ENCODE assay signal across 9 mouse cellular contexts in the genomic region with DNA sequence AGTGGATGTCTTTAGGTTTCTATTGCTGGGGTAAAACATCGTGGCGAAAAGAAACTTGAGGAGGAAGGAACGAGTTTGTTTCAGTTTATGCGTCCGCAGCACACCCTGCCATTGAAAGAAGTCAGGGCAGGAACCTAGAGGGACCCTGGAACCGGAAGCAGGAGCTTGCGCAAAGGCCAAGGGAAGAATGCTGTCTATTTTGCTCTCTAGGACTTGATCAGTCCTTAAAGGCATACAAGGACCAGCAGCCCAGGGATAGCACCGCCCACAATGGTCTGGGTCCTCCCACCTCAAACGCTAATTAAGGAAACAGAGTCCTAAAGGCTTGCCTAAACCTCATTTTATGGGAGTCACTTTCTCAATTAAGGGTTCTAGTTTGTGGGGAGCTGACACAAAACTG. TPM values are rescaled to one million over a fixed set of nuclear protein-coding genes. Genes with fewer than 3 reads are reported as not detected.
DNase-seq lines count a peak whose midpoint lies in the region; ATAC-seq lines count a peak whose summit lies in the region.
"Had no signal": no experiment of that assay in that cellular context is flagged by ENCODE, and none has a peak within 500 bp of the region (broad histone marks: within the 10 kb centered on the region; RNA-seq: fewer than 3 reads in every experiment).

No protein-coding gene starts in this region.

- H3K9me3 ChIP-seq in hindbrain, embryonic 15.5 days: no peaks in the 10 kb centered on the region
- H3K9me3 ChIP-seq in hindbrain, embryonic 14.5 days (ENCODE audit: control insufficient read depth, low read length): no peaks in the 10 kb centered on the region
- no peaks in the 10 kb centered on the region for H3K9me3 ChIP-seq in intestine, embryonic 14.5 days (ENCODE audit: control insufficient read depth, low read length)
- H3K9me3 ChIP-seq in liver, embryonic 15.5 days (replicated peaks): no peaks in the 10 kb centered on the region
- H3K9me3 ChIP-seq in stomach, embryonic 15.5 days: no peaks in the 10 kb centered on the region
- no peaks in the 10 kb centered on the region; the same call in 1 of the 2 replicates for H3K9me3 ChIP-seq in forebrain, embryonic 13.5 days (replicated peaks)
- H3K9me3 ChIP-seq: limb, embryonic 15.5 days had no signal

- DNase-seq in hindbrain, embryonic 14.5 days (ENCODE audit: low spot score): no peak
- no peak for DNase-seq in intestine, embryonic 14.5 days (ENCODE audit: low spot score)
- DNase-seq in frontal cortex, adult 2 months (ENCODE audit: extremely low spot score in 1 of 2, low spot score in 1 of 2): no peak
- DNase-seq in ovary, postnatal 10 days (ENCODE audit: low spot score): no peak

- H3K9ac ChIP-seq in hindbrain, embryonic 15.5 days: no peak overlapping the region
- no peak overlapping the region for H3K9ac ChIP-seq in hindbrain, embryonic 14.5 days
- H3K9ac ChIP-seq in intestine, embryonic 14.5 days (ENCODE audit: low read length): no peak overlapping the region
- H3K9ac ChIP-seq in liver, embryonic 15.5 days: no peak overlapping the region
- H3K9ac ChIP-seq in stomach, embryonic 15.5 days: no peak overlapping the region
- no peak overlapping the region for H3K9ac ChIP-seq in forebrain, embryonic 13.5 days
- H3K9ac ChIP-seq: limb, embryonic 15.5 days had no signal

- no peak overlapping the region for H3K27ac ChIP-seq in hindbrain, embryonic 15.5 days (replicated peaks)
- H3K27ac ChIP-seq in hindbrain, embryonic 14.5 days: no peak overlapping the region
- H3K27ac ChIP-seq in intestine, embryonic 14.5 days (ENCODE audit: low read depth): no peak overlapping the region
- H3K27ac ChIP-seq in liver, embryonic 15.5 days (replicated peaks): no peak overlapping the region
- H3K27ac ChIP-seq in stomach, embryonic 15.5 days: no peak overlapping the region
- H3K27ac ChIP-seq in forebrain, embryonic 13.5 days: no peak overlapping the region
- H3K27ac ChIP-seq: limb, embryonic 15.5 days had no signal

- WGBS in hindbrain, embryonic 15.5 days: 77% methylated on average over 9 of the region's 9 CpGs
- WGBS in hindbrain, embryonic 14.5 days: 73% methylated on average over 9 of the region's 9 CpGs
- WGBS in intestine, embryonic 14.5 days: 63% methylated on average over 9 of the region's 9 CpGs
- WGBS in liver, embryonic 15.5 days (ENCODE audit: insufficient replicate concordance): 26% methylated on average over 9 of the region's 9 CpGs
- 60% methylated on average over 9 of the region's 9 CpGs for WGBS in stomach, embryonic 15.5 days
- WGBS in forebrain, embryonic 13.5 days: 67% methylated on average over 9 of the region's 9 CpGs

- H3K4me1 ChIP-seq in hindbrain, embryonic 15.5 days (replicated peaks): peaks cover 5% of the 10 kb centered on the region
- no peaks in the 10 kb centered on the region for H3K4me1 ChIP-seq in hindbrain, embryonic 14.5 days (replicated peaks; ENCODE audit: control insufficient read depth, insufficient read depth, low read length)
- H3K4me1 ChIP-seq in intestine, embryonic 14.5 days (replicated peaks; ENCODE audit: control insufficient read depth, insufficient read depth, low read length): peaks cover 3% of the 10 kb centered on the region; the same call in 1 of the 2 replicates
- 0 out of 2 replicates have a peak, but pooled peaks cover 2% of the 10 kb centered on the region for H3K4me1 ChIP-seq in liver, embryonic 15.5 days (replicated peaks)
- no peaks in the 10 kb centered on the region for H3K4me1 ChIP-seq in stomach, embryonic 15.5 days
- H3K4me1 ChIP-seq in forebrain, embryonic 13.5 days: peaks cover 6% of the 10 kb centered on the region

- ATAC-seq in hindbrain, embryonic 15.5 days (ENCODE audit: low FRiP score, low read depth): no peak
- no peak for ATAC-seq in hindbrain, embryonic 14.5 days (ENCODE audit: low FRiP score)
- ATAC-seq in intestine, embryonic 14.5 days (replicated peaks; ENCODE audit: low FRiP score, low TSS enrichment, low read depth): no peak
- ATAC-seq in liver, embryonic 15.5 days (ENCODE audit: insufficient read depth): no peak
- ATAC-seq in stomach, embryonic 15.5 days (ENCODE audit: insufficient read depth, low FRiP score, low read depth): no peak
- ATAC-seq in forebrain, embryonic 13.5 days: no peak

- H3K4me3 ChIP-seq in hindbrain, embryonic 15.5 days: no peak overlapping the region
- H3K4me3 ChIP-seq in hindbrain, embryonic 14.5 days (replicated peaks; ENCODE audit: low read length): no peak overlapping the region
- H3K4me3 ChIP-seq in intestine, embryonic 14.5 days (ENCODE audit: low read depth, low read length): no peak overlapping the region
- no peak overlapping the region; the same call in 1 of the 2 replicates for H3K4me3 ChIP-seq in liver, embryonic 15.5 days (replicated peaks)
- no peak overlapping the region for H3K4me3 ChIP-seq in stomach, embryonic 15.5 days (replicated peaks)
- H3K4me3 ChIP-seq in forebrain, embryonic 13.5 days: no peak overlapping the region

- H3K36me3 ChIP-seq in hindbrain, embryonic 15.5 days: no peaks in the 10 kb centered on the region
- no peaks in the 10 kb centered on the region for H3K36me3 ChIP-seq in hindbrain, embryonic 14.5 days (replicated peaks; ENCODE audit: control insufficient read depth, insufficient read depth)
- no peaks in the 10 kb centered on the region for H3K36me3 ChIP-seq in intestine, embryonic 14.5 days (ENCODE audit: control insufficient read depth, insufficient read depth, low read length)
- no peaks in the 10 kb centered on the region for H3K36me3 ChIP-seq in liver, embryonic 15.5 days (replicated peaks)
- H3K36me3 ChIP-seq in stomach, embryonic 15.5 days: no peaks in the 10 kb centered on the region
- H3K36me3 ChIP-seq in forebrain, embryonic 13.5 days (ENCODE audit: poor library complexity, severe bottlenecking): no peaks in the 10 kb centered on the region
- H3K36me3 ChIP-seq: limb, embryonic 15.5 days had no signal

- no peaks in the 10 kb centered on the region for H3K27me3 ChIP-seq in hindbrain, embryonic 15.5 days
- H3K27me3 ChIP-seq in hindbrain, embryonic 14.5 days (ENCODE audit: control insufficient read depth, insufficient read depth, low read length): no peaks in the 10 kb centered on the region
- H3K27me3 ChIP-seq in intestine, embryonic 14.5 days (replicated peaks; ENCODE audit: control insufficient read depth, insufficient read depth, low read length): no peaks in the 10 kb centered on the region
- peaks cover 32% of the 10 kb centered on the region for H3K27me3 ChIP-seq in liver, embryonic 15.5 days
- no peaks in the 10 kb centered on the region for H3K27me3 ChIP-seq in stomach, embryonic 15.5 days (replicated peaks)
- H3K27me3 ChIP-seq in forebrain, embryonic 13.5 days: peaks cover 10% of the 10 kb centered on the region
- H3K27me3 ChIP-seq: limb, embryonic 15.5 days had no signal

- peak overlapping the region; percentile 68; the same call in 1 of the 2 replicates for H3K4me2 ChIP-seq in hindbrain, embryonic 15.5 days
- H3K4me2 ChIP-seq in hindbrain, embryonic 14.5 days (replicated peaks): no peak overlapping the region
- H3K4me2 ChIP-seq in intestine, embryonic 14.5 days (ENCODE audit: low read length): peak overlapping the region; percentile 81
- H3K4me2 ChIP-seq in liver, embryonic 15.5 days: peak overlapping the region; percentile 61
- peak overlapping the region; percentile 81; the same call in 1 of the 2 replicates for H3K4me2 ChIP-seq in stomach, embryonic 15.5 days
- H3K4me2 ChIP-seq in forebrain, embryonic 13.5 days: no peak overlapping the region

RNA-seq across cellular contexts. Expression of gene Anxa3, which starts 0.7 kb away (rescaled TPM):
- polyA plus RNA-seq in hindbrain, embryonic 15.5 days (2015; fragmentation: Nextera tagmentation; extraction: Ambion mirVana): 25.2 and 32.2 TPM in 2 replicates
- 19.8 and 26.5 TPM in 2 replicates for polyA plus RNA-seq in hindbrain, embryonic 14.5 days (2014; fragmentation: Nextera tagmentation; extraction: Ambion mirVana)
- 53.9 TPM in 2 replicates for polyA plus RNA-seq in intestine, embryonic 14.5 days (2014; fragmentation: Nextera tagmentation; extraction: Ambion mirVana)
- 21.2 and 22.8 TPM in 2 replicates for polyA plus RNA-seq in liver, embryonic 15.5 days (2015; fragmentation: Nextera tagmentation; extraction: Ambion mirVana)
- 55.8 and 66.4 TPM in 2 replicates for polyA plus RNA-seq in stomach, embryonic 15.5 days (2015; fragmentation: Nextera tagmentation; extraction: Ambion mirVana)
- 18.5 and 25.7 TPM in 2 replicates for polyA plus RNA-seq in frontal cortex, adult 2 months (2012; rRNA removed)
- 18.2 and 19.1 TPM in 2 replicates for polyA plus RNA-seq in forebrain, embryonic 13.5 days (2015; fragmentation: Nextera tagmentation; extraction: Ambion mirVana)

Comparison
In these comparisons a context has a peak if more than half of its experiments do, and no peak if none do; other contexts are left out.
1. H3K4me2 ChIP-seq: peak in hindbrain, embryonic 15.5 days (single experiment), intestine, embryonic 14.5 days (single experiment), liver, embryonic 15.5 days (single experiment) and stomach, embryonic 15.5 days (single experiment); none in hindbrain, embryonic 14.5 days (single experiment) and forebrain, embryonic 13.5 days (single experiment).